19 mouse cellular contexts compared by ENCODE assay signal in genomic region chr14:59949983-59950382, GRCm38 (mm10).
DNase-seq lines count a peak whose midpoint lies in the region; ATAC-seq and TF ChIP-seq lines count a peak whose summit lies in the region.
"Had no signal": no experiment of that assay in that cellular context is flagged by ENCODE, and none has a peak within 500 bp of the region (broad histone marks: within the 10 kb centered on the region; RNA-seq: fewer than 3 reads in every experiment).

No protein-coding gene starts in this region.

- no peak overlapping the region for H3K9ac ChIP-seq in forebrain, embryonic 14.5 days (ENCODE audit: low read length)
- no peak overlapping the region for H3K9ac ChIP-seq in hindbrain, embryonic 16.5 days (ENCODE audit: low read depth, low read length)
- no peak overlapping the region for H3K9ac ChIP-seq in forebrain, postnatal 0 days
- H3K9ac ChIP-seq: hindbrain, embryonic 15.5 days had no signal

- no peaks in the 10 kb centered on the region for H3K36me3 ChIP-seq in forebrain, embryonic 14.5 days (ENCODE audit: control insufficient read depth, insufficient read depth, low read length)
- H3K36me3 ChIP-seq in forebrain, embryonic 10.5 days (replicated peaks), result no peaks in the 10 kb centered on the region
- no peaks in the 10 kb centered on the region for H3K36me3 ChIP-seq in hindbrain, embryonic 10.5 days
- no peaks in the 10 kb centered on the region for H3K36me3 ChIP-seq in hindbrain, embryonic 16.5 days (ENCODE audit: control insufficient read depth, insufficient read depth, low read length)
- no peaks in the 10 kb centered on the region for H3K36me3 ChIP-seq in forebrain, postnatal 0 days (ENCODE audit: insufficient read depth)
- H3K36me3 ChIP-seq: hindbrain, embryonic 15.5 days had no signal

- no peaks in the 10 kb centered on the region for H3K27me3 ChIP-seq in forebrain, embryonic 14.5 days (replicated peaks; ENCODE audit: control insufficient read depth, insufficient read depth, low read length)
- 0 out of 2 replicates have a peak, but pooled peaks cover 3% of the 10 kb centered on the region for H3K27me3 ChIP-seq in forebrain, embryonic 10.5 days (ENCODE audit: poor library complexity, severe bottlenecking)
- peaks cover 2% of the 10 kb centered on the region; the same call in 1 of the 2 replicates for H3K27me3 ChIP-seq in hindbrain, embryonic 10.5 days (ENCODE audit: insufficient read depth, poor library complexity, severe bottlenecking)
- no peaks in the 10 kb centered on the region for H3K27me3 ChIP-seq in hindbrain, embryonic 16.5 days (replicated peaks; ENCODE audit: control insufficient read depth, insufficient read depth, low read length)
- H3K27me3 ChIP-seq in forebrain, postnatal 0 days (ENCODE audit: insufficient read depth, low read length), result no peaks in the 10 kb centered on the region
- H3K27me3 ChIP-seq: hindbrain, embryonic 15.5 days had no signal

- no peak for TF ChIP-seq CTCF in brain, embryonic 14.5 days (IDR thresholded peaks at IDR 0.05; ENCODE audit: borderline replicate concordance, extremely low read depth, insufficient read depth, insufficient read length)
- TF ChIP-seq CTCF in forebrain, postnatal 0 days (IDR thresholded peaks at IDR 0.05; ENCODE audit: low read depth), result no peak

- H3K9me3 ChIP-seq in forebrain, embryonic 14.5 days (replicated peaks; ENCODE audit: control insufficient read depth, low read length), result peaks cover 5% of the 10 kb centered on the region; the same call in 1 of the 2 replicates
- H3K9me3 ChIP-seq in forebrain, embryonic 10.5 days, result peaks cover 5% of the 10 kb centered on the region; the same call in 1 of the 2 replicates
- H3K9me3 ChIP-seq in hindbrain, embryonic 10.5 days, result peaks cover 4% of the 10 kb centered on the region; the same call in 1 of the 2 replicates
- H3K9me3 ChIP-seq in hindbrain, embryonic 16.5 days (ENCODE audit: control insufficient read depth, low read length), result no peaks in the 10 kb centered on the region
- H3K9me3 ChIP-seq in forebrain, postnatal 0 days (ENCODE audit: low read length), result no peaks in the 10 kb centered on the region
- H3K9me3 ChIP-seq: hindbrain, embryonic 15.5 days had no signal

- DNase-seq in forebrain, embryonic 14.5 days (ENCODE audit: low spot score), result peak; percentile 59
- DNase-seq in forebrain, embryonic 10.5 days (ENCODE audit: extremely low spot score, low spot score), result no peak
- peak; percentile 42 for DNase-seq in hindbrain, embryonic 10.5 days (ENCODE audit: low spot score)
- DNase-seq in brain, embryonic 14.5 days (ENCODE audit: low read depth), result peak; percentile 74
- peak; percentile 36 for DNase-seq in forebrain, postnatal 0 days
- no peak for DNase-seq in adrenal gland, adult 8-10 months
- DNase-seq: adrenal gland, postnatal 36 days; cerebellum, postnatal 10 days; gastrocnemius, postnatal 36 days; kidney, adult 2 months; layer of hippocampus, postnatal 36 days; lung, postnatal 36 days; midbrain, embryonic 14.5 days; right cerebral cortex, postnatal 14 days; thymus, postnatal 36 days had no signal

- WGBS in forebrain, embryonic 14.5 days, result 8% methylated on average over 5 of the region's 5 CpGs
- WGBS in forebrain, embryonic 10.5 days, result 18% methylated on average over 5 of the region's 5 CpGs
- 3% methylated on average over 5 of the region's 5 CpGs for WGBS in hindbrain, embryonic 10.5 days
- 11% methylated on average over 5 of the region's 5 CpGs for WGBS in hindbrain, embryonic 16.5 days
- 9% methylated on average over 5 of the region's 5 CpGs for WGBS in forebrain, postnatal 0 days

- TF ChIP-seq POLR2A in brain, embryonic 14.5 days (IDR thresholded peaks at IDR 0.05; ENCODE audit: borderline replicate concordance, extremely low read depth, insufficient read depth, insufficient read length, poor library complexity, severe bottlenecking), result no peak

- H3K4me2 ChIP-seq in forebrain, embryonic 14.5 days (ENCODE audit: low read length), result no peak overlapping the region
- H3K4me2 ChIP-seq in hindbrain, embryonic 16.5 days (ENCODE audit: low read length), result no peak overlapping the region
- no peak overlapping the region for H3K4me2 ChIP-seq in forebrain, postnatal 0 days (ENCODE audit: low read depth)
- H3K4me2 ChIP-seq: hindbrain, embryonic 15.5 days had no signal

- H3K27ac ChIP-seq in forebrain, embryonic 14.5 days (ENCODE audit: low read depth, low read length), result no peak overlapping the region
- H3K27ac ChIP-seq in forebrain, embryonic 10.5 days, result no peak overlapping the region; the same call in 1 of the 2 replicates
- no peak overlapping the region for H3K27ac ChIP-seq in hindbrain, embryonic 10.5 days
- no peak overlapping the region for H3K27ac ChIP-seq in hindbrain, embryonic 16.5 days (ENCODE audit: low read depth, low read length)
- H3K27ac ChIP-seq in forebrain, postnatal 0 days (ENCODE audit: low read depth, low read length), result no peak overlapping the region
- H3K27ac ChIP-seq: hindbrain, embryonic 15.5 days had no signal

- H3K4me1 ChIP-seq in forebrain, embryonic 14.5 days (ENCODE audit: control insufficient read depth, insufficient read depth, low read length), result peaks cover 5% of the 10 kb centered on the region; the same call in 1 of the 2 replicates
- H3K4me1 ChIP-seq in forebrain, embryonic 10.5 days, result peaks cover 10% of the 10 kb centered on the region
- peaks cover 12% of the 10 kb centered on the region for H3K4me1 ChIP-seq in hindbrain, embryonic 10.5 days (replicated peaks)
- no peaks in the 10 kb centered on the region for H3K4me1 ChIP-seq in hindbrain, embryonic 16.5 days (ENCODE audit: control insufficient read depth, insufficient read depth, low read depth, low read length)
- no peaks in the 10 kb centered on the region for H3K4me1 ChIP-seq in forebrain, postnatal 0 days (ENCODE audit: insufficient read depth)
- H3K4me1 ChIP-seq: hindbrain, embryonic 15.5 days had no signal

- no peak overlapping the region for H3K4me3 ChIP-seq in forebrain, embryonic 14.5 days (ENCODE audit: low read depth, low read length)
- no peak overlapping the region for H3K4me3 ChIP-seq in forebrain, embryonic 10.5 days
- no peak overlapping the region for H3K4me3 ChIP-seq in hindbrain, embryonic 10.5 days
- H3K4me3 ChIP-seq in hindbrain, embryonic 16.5 days (ENCODE audit: low read length), result no peak overlapping the region
- H3K4me3 ChIP-seq in forebrain, postnatal 0 days (ENCODE audit: low read depth, low read length), result no peak overlapping the region
- H3K4me3 ChIP-seq: hindbrain, embryonic 15.5 days had no signal

- ATAC-seq in forebrain, embryonic 14.5 days, result peak; percentile 85
- no peak for ATAC-seq in hindbrain, embryonic 16.5 days
- ATAC-seq in forebrain, postnatal 0 days, result peak; percentile 93
- ATAC-seq in megakaryocyte, adult 5-6 weeks (ENCODE audit: poor library complexity, severe bottlenecking), result no peak
- ATAC-seq: activated CD4-positive, CD25-positive, alpha-beta regulatory T cell, adult 4 months had no signal

Comparison
In these comparisons a context has a peak if more than half of its experiments do, and no peak if none do; other contexts are left out.
1. DNase-seq: peak in forebrain, embryonic 14.5 days (single experiment), hindbrain, embryonic 10.5 days (single experiment), brain, embryonic 14.5 days (single experiment) and forebrain, postnatal 0 days (single experiment); none in forebrain, embryonic 10.5 days (single experiment) and adrenal gland, adult 8-10 months (single experiment).
2. ATAC-seq: peak in forebrain, embryonic 14.5 days (single experiment) and forebrain, postnatal 0 days (single experiment); none in hindbrain, embryonic 16.5 days (single experiment) and megakaryocyte, adult 5-6 weeks (single experiment).